Mouse (Mus musculus) ES-E14 (cell line): ENCODE measurements at regions not wholly inside any gene's neighbourhood (a gene's known extent, or its start where the extent isn't known, plus 50 kb on each side); places are given as distances from the start of the nearest gene placed in this dataset.

Source experiments
- CHD2 ChIP-seq: IDR thresholded peaks from 2 replicates; pipeline ENCODE4 v1.6.1; 2014; ENCODE audit warnings: mild to moderate bottlenecking, low read depth, low read length, inconsistent platforms
- HCFC1 ChIP-seq: IDR thresholded peaks from 2 replicates; pipeline ENCODE4 v1.6.1; 2012; ENCODE audit warnings: low read length, inconsistent platforms, borderline replicate concordance; ENCODE audit not compliant: insufficient read depth
- MAFK ChIP-seq: IDR thresholded peaks from 2 replicates; pipeline ENCODE4 v1.6.1; 2014; ENCODE audit warnings: mild to moderate bottlenecking, low read depth, low read length, inconsistent platforms; ENCODE audit not compliant: insufficient read depth
- ZC3H11A ChIP-seq: IDR thresholded peaks from 2 replicates; pipeline ENCODE4 v1.6.1; 2012; ENCODE audit warnings: low read depth, mild to moderate bottlenecking, inconsistent platforms, low read length, borderline replicate concordance
- ZNF384 ChIP-seq: IDR thresholded peaks from 2 replicates; pipeline ENCODE4 v1.6.1; 2012; ENCODE audit warnings: low read depth, low read length, inconsistent platforms

DNA sequence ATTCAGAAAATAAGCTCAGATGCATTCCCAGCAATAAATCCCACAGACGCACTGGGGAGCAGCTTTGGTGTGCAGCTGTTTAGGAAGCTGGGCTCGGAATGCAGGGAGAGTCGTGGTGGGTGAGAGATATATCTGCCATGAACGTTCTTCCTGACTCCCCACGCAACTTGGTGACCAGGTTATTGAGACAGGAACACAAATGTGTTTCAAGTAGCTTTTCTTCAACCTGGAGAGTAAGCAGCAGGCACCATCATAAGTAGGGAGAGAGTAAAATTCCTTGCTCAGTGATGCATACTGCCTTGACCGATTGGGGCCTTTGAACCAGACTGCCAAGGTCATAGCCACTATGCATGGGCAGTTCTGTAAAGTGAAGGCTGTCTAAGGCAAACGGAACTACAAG lies 95.6 kb upstream of the Basp1 start:
- TF ChIP-seq ZNF384: no peak
- TF ChIP-seq ZC3H11A: no peak
- no peak for TF ChIP-seq HCFC1
- TF ChIP-seq MAFK: no peak
- TF ChIP-seq CHD2: no peak
